9 mouse cellular contexts compared by ENCODE assay signal in the genomic region with DNA sequence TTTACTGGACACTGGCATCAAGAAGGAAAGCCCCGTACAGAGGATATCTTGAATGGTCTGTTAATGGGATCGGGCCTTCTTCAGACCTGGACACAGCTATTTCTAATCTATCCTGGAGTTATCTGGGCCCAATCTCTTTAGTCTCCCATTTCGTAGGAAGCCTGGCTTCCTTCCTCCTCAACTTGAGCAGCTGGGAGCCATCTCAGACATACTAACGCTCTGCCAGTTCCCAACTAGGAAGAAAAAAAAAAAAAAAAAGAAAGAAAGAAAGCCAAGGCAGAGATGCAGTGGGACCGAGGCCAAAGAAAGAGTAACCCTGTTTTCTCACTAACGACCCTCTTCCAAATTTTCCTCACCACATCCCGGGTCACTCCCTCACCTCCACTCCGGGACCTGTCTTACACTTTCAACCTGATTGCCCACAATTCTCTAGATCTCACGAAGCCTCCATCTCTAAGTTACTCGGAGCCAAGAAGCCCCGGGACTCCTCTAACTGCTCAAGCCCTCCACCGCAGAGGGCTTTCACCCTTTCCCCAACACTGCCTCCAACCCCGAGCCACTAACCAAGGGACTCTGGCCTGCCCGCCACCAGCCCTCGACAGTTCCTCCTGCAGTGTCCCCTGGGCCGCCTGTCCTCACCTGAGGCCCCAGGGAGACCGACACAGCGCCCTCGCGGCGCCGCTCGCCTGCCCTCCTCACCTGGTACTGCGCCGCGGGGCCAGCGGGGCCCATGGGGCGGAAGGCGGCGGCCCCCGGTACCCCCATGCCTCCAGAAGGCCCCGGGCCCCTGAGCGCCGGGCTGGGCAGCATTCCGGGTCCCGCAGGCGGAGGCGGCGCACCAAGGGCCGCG. TPM values are rescaled to one million over a fixed set of nuclear protein-coding genes. Genes with fewer than 3 reads are reported as not detected.
DNase-seq lines count a peak whose midpoint lies in the region; ATAC-seq and TF ChIP-seq lines count a peak whose summit lies in the region.
"Had no signal": no experiment of that assay in that cellular context is flagged by ENCODE, and none has a peak within 500 bp of the region (broad histone marks: within the 10 kb centered on the region; RNA-seq: fewer than 3 reads in every experiment).

No protein-coding gene starts in this region.

- H3K9ac ChIP-seq in embryonic facial prominence, embryonic 15.5 days = peak overlapping the region; percentile 98
- H3K9ac ChIP-seq in hindbrain, embryonic 12.5 days = peak overlapping the region; percentile 99
- H3K9ac ChIP-seq in liver, embryonic 12.5 days = peak overlapping the region; percentile 96
- H3K9ac ChIP-seq in midbrain, postnatal 0 days (replicated peaks; ENCODE audit: low read length, poor library complexity, severe bottlenecking) = peak overlapping the region; percentile 92

- peak; percentile 26 for ATAC-seq in embryonic facial prominence, embryonic 15.5 days (ENCODE audit: insufficient number of reproducible peaks, low FRiP score, low TSS enrichment, low read depth)
- ATAC-seq in hindbrain, embryonic 12.5 days (ENCODE audit: low FRiP score) = peak; percentile 44; the same call in 1 of the 2 replicates
- ATAC-seq in liver, embryonic 12.5 days = peak; percentile 40; the same call in 1 of the 2 replicates
- peak; percentile 22; the same call in 1 of the 2 replicates for ATAC-seq in midbrain, postnatal 0 days (ENCODE audit: low FRiP score)

- no peaks in the 10 kb centered on the region for H3K9me3 ChIP-seq in embryonic facial prominence, embryonic 15.5 days (replicated peaks)
- H3K9me3 ChIP-seq in hindbrain, embryonic 12.5 days (replicated peaks) = no peaks in the 10 kb centered on the region
- H3K9me3 ChIP-seq in liver, embryonic 12.5 days (replicated peaks) = no peaks in the 10 kb centered on the region
- no peaks in the 10 kb centered on the region for H3K9me3 ChIP-seq in midbrain, postnatal 0 days (ENCODE audit: low read length)

- under 1% methylated on average over 41 of the region's 41 CpGs for WGBS in embryonic facial prominence, embryonic 15.5 days
- 2% methylated on average over 41 of the region's 41 CpGs for WGBS in hindbrain, embryonic 12.5 days
- WGBS in liver, embryonic 12.5 days (ENCODE audit: insufficient replicate concordance) = 2% methylated on average over 41 of the region's 41 CpGs
- under 1% methylated on average over 41 of the region's 41 CpGs for WGBS in midbrain, postnatal 0 days

- peak overlapping the region; percentile 94 for H3K27ac ChIP-seq in embryonic facial prominence, embryonic 15.5 days (replicated peaks)
- peak overlapping the region; percentile 90 for H3K27ac ChIP-seq in hindbrain, embryonic 12.5 days
- peak overlapping the region; percentile 89 for H3K27ac ChIP-seq in liver, embryonic 12.5 days
- peak overlapping the region; percentile 79 for H3K27ac ChIP-seq in midbrain, postnatal 0 days (ENCODE audit: low read depth, low read length)

- peak overlapping the region; percentile 73 for H3K4me2 ChIP-seq in embryonic facial prominence, embryonic 15.5 days (replicated peaks)
- peak overlapping the region; percentile 77 for H3K4me2 ChIP-seq in hindbrain, embryonic 12.5 days (replicated peaks)
- peak overlapping the region; percentile 86 for H3K4me2 ChIP-seq in liver, embryonic 12.5 days
- H3K4me2 ChIP-seq in midbrain, postnatal 0 days (ENCODE audit: low read depth, low read length, poor library complexity, severe bottlenecking) = peak overlapping the region; percentile 87

- TF ChIP-seq CTCF in midbrain, postnatal 0 days (IDR thresholded peaks at IDR 0.05) = no peak

- no peaks in the 10 kb centered on the region for H3K27me3 ChIP-seq in embryonic facial prominence, embryonic 15.5 days
- H3K27me3 ChIP-seq in hindbrain, embryonic 12.5 days = no peaks in the 10 kb centered on the region
- H3K27me3 ChIP-seq in liver, embryonic 12.5 days (replicated peaks) = no peaks in the 10 kb centered on the region
- no peaks in the 10 kb centered on the region for H3K27me3 ChIP-seq in midbrain, postnatal 0 days (ENCODE audit: insufficient read depth, low read length)

- H3K36me3 ChIP-seq in embryonic facial prominence, embryonic 15.5 days = peaks cover 4% of the 10 kb centered on the region; the same call in 1 of the 2 replicates
- peaks cover 5% of the 10 kb centered on the region; the same call in 1 of the 2 replicates for H3K36me3 ChIP-seq in hindbrain, embryonic 12.5 days
- H3K36me3 ChIP-seq in liver, embryonic 12.5 days = peaks cover 21% of the 10 kb centered on the region
- peaks cover under 1% of the 10 kb centered on the region for H3K36me3 ChIP-seq in midbrain, postnatal 0 days (ENCODE audit: insufficient read depth, low read length)

- peaks cover 75% of the 10 kb centered on the region for H3K4me1 ChIP-seq in embryonic facial prominence, embryonic 15.5 days
- peaks cover 44% of the 10 kb centered on the region for H3K4me1 ChIP-seq in hindbrain, embryonic 12.5 days
- peaks cover 74% of the 10 kb centered on the region for H3K4me1 ChIP-seq in liver, embryonic 12.5 days
- peaks cover 15% of the 10 kb centered on the region for H3K4me1 ChIP-seq in midbrain, postnatal 0 days (ENCODE audit: insufficient read depth, low read length)

- peak overlapping the region; percentile 87 for H3K4me3 ChIP-seq in embryonic facial prominence, embryonic 15.5 days (replicated peaks)
- peak overlapping the region; percentile 99 for H3K4me3 ChIP-seq in hindbrain, embryonic 12.5 days
- H3K4me3 ChIP-seq in liver, embryonic 12.5 days = peak overlapping the region; percentile 95
- peak overlapping the region; percentile 94 for H3K4me3 ChIP-seq in midbrain, postnatal 0 days (ENCODE audit: low read depth, low read length)

- DNase-seq in adrenal gland, postnatal 14 days = peak; percentile 62
- DNase-seq in adrenal gland, adult 18-20 months (ENCODE audit: low spot score in 2 of 2) = no peak
- DNase-seq in MN1 (ENCODE audit: low spot score) = peak; percentile 51
- DNase-seq in midbrain, postnatal 0 days (ENCODE audit: low spot score) = peak; percentile 21
- DNase-seq in layer of hippocampus, adult 18-20 months (ENCODE audit: low spot score in 2 of 2) = no peak

RNA-seq across cellular contexts. Expression of gene Smarcd2, which starts 0.8 kb away (rescaled TPM):
- total RNA-seq in adrenal gland, postnatal 14 days (2021) = 79.9 and 91.0 TPM in 2 replicates
- 10 to 100 TPM; 47.4 to 63.7 TPM for total RNA-seq in adrenal gland, adult 18-20 months (2021)
- 120 TPM in 2 replicates for polyA plus RNA-seq in embryonic facial prominence, embryonic 15.5 days (2015; fragmentation: Nextera tagmentation; extraction: Ambion mirVana)
- polyA plus RNA-seq in hindbrain, embryonic 12.5 days (2016; fragmentation: Nextera tagmentation; extraction: Ambion mirVana) = 35.1 and 35.9 TPM in 2 replicates
- polyA plus RNA-seq in liver, embryonic 12.5 days (2016; fragmentation: Nextera tagmentation; extraction: Ambion mirVana) = 52.4 and 55.2 TPM in 2 replicates
- total RNA-seq in midbrain, postnatal 0 days (2014; rRNA removed) = 11.7 and 27.5 TPM in 2 replicates
- 6.8 and 7.6 TPM in 2 replicates for polyA plus RNA-seq in midbrain, postnatal 0 days (2015; fragmentation: Nextera tagmentation; extraction: Ambion mirVana)
- total RNA-seq in layer of hippocampus, adult 18-20 months (2021) = 10 to 100 TPM; 23.9 to 26.3 TPM

RNA-seq across cellular contexts. Expression of gene Tcam1, which starts 4.5 kb away (rescaled TPM):
- 0.11 and 0.23 TPM in 2 replicates for total RNA-seq in adrenal gland, postnatal 14 days (2021)
- total RNA-seq in adrenal gland, adult 18-20 months (2021) = under 1 TPM; 0.10 to 0.13 TPM
- 0.46 and 0.71 TPM in 2 replicates for polyA plus RNA-seq in embryonic facial prominence, embryonic 15.5 days (2015; fragmentation: Nextera tagmentation; extraction: Ambion mirVana)
- 0.15 and 0.29 TPM in 2 replicates for polyA plus RNA-seq in hindbrain, embryonic 12.5 days (2016; fragmentation: Nextera tagmentation; extraction: Ambion mirVana)
- 0.57 and 0.83 TPM in 2 replicates for polyA plus RNA-seq in liver, embryonic 12.5 days (2016; fragmentation: Nextera tagmentation; extraction: Ambion mirVana)
- 0.22 and 0.24 TPM in 2 replicates for total RNA-seq in midbrain, postnatal 0 days (2014; rRNA removed)
- polyA plus RNA-seq in midbrain, postnatal 0 days (2015; fragmentation: Nextera tagmentation; extraction: Ambion mirVana) = 0.10 and 0.20 TPM in 2 replicates
- under 1 TPM; 0.13 to 0.15 TPM for total RNA-seq in layer of hippocampus, adult 18-20 months (2021)

RNA-seq across cellular contexts. Expression of gene Psmc5, which starts 16.1 kb away (rescaled TPM):
- total RNA-seq in adrenal gland, postnatal 14 days (2021) = 141 and 146 TPM in 2 replicates
- total RNA-seq in adrenal gland, adult 18-20 months (2021) = 100 to 1,000 TPM; 157 to 159 TPM
- polyA plus RNA-seq in embryonic facial prominence, embryonic 15.5 days (2015; fragmentation: Nextera tagmentation; extraction: Ambion mirVana) = 279 and 291 TPM in 2 replicates
- polyA plus RNA-seq in hindbrain, embryonic 12.5 days (2016; fragmentation: Nextera tagmentation; extraction: Ambion mirVana) = 314 and 337 TPM in 2 replicates
- polyA plus RNA-seq in liver, embryonic 12.5 days (2016; fragmentation: Nextera tagmentation; extraction: Ambion mirVana) = 219 and 221 TPM in 2 replicates
- total RNA-seq in midbrain, postnatal 0 days (2014; rRNA removed) = 76.1 and 88.4 TPM in 2 replicates
- polyA plus RNA-seq in midbrain, postnatal 0 days (2015; fragmentation: Nextera tagmentation; extraction: Ambion mirVana) = 280 and 290 TPM in 2 replicates
- total RNA-seq in layer of hippocampus, adult 18-20 months (2021) = 100 to 1,000 TPM; 189 to 196 TPM

RNA-seq across cellular contexts. Expression of gene Ftsj3, which starts 16.1 kb away (rescaled TPM):
- total RNA-seq in adrenal gland, postnatal 14 days (2021) = 66.1 and 77.0 TPM in 2 replicates
- 10 to 100 TPM; 53.6 to 55.8 TPM for total RNA-seq in adrenal gland, adult 18-20 months (2021)
- polyA plus RNA-seq in embryonic facial prominence, embryonic 15.5 days (2015; fragmentation: Nextera tagmentation; extraction: Ambion mirVana) = 53.7 and 54.7 TPM in 2 replicates
- 52.5 and 53.4 TPM in 2 replicates for polyA plus RNA-seq in hindbrain, embryonic 12.5 days (2016; fragmentation: Nextera tagmentation; extraction: Ambion mirVana)
- polyA plus RNA-seq in liver, embryonic 12.5 days (2016; fragmentation: Nextera tagmentation; extraction: Ambion mirVana) = 80.9 and 83.5 TPM in 2 replicates
- total RNA-seq in midbrain, postnatal 0 days (2014; rRNA removed) = 34.5 and 46.9 TPM in 2 replicates
- polyA plus RNA-seq in midbrain, postnatal 0 days (2015; fragmentation: Nextera tagmentation; extraction: Ambion mirVana) = 27.5 and 27.9 TPM in 2 replicates
- 10 to 100 TPM; 26.2 to 31.1 TPM for total RNA-seq in layer of hippocampus, adult 18-20 months (2021)

RNA-seq across cellular contexts. Expression of gene Gh, which starts 29.6 kb away (rescaled TPM):
- total RNA-seq in adrenal gland, postnatal 14 days (2021) = not detected in 2 replicates
- not detected for total RNA-seq in adrenal gland, adult 18-20 months (2021)
- not detected in 2 replicates for polyA plus RNA-seq in embryonic facial prominence, embryonic 15.5 days (2015; fragmentation: Nextera tagmentation; extraction: Ambion mirVana)
- polyA plus RNA-seq in hindbrain, embryonic 12.5 days (2016; fragmentation: Nextera tagmentation; extraction: Ambion mirVana) = not detected in 2 replicates
- polyA plus RNA-seq in liver, embryonic 12.5 days (2016; fragmentation: Nextera tagmentation; extraction: Ambion mirVana) = not detected in 2 replicates
- total RNA-seq in midbrain, postnatal 0 days (2014; rRNA removed) = 1.3 TPM in 1 of 2 replicates, not detected in the other
- polyA plus RNA-seq in midbrain, postnatal 0 days (2015; fragmentation: Nextera tagmentation; extraction: Ambion mirVana) = not detected in 2 replicates
- total RNA-seq in layer of hippocampus, adult 18-20 months (2021) = not detected
- polyA plus RNA-seq: gonadal fat pad, adult 2 months had no signal

Comparison
In these comparisons a context has a peak if more than half of its experiments do, and no peak if none do; other contexts are left out.
1. DNase-seq: peak in adrenal gland, postnatal 14 days (single experiment), MN1 (single experiment) and midbrain, postnatal 0 days (single experiment); none in adrenal gland, adult 18-20 months (0 of 2) and layer of hippocampus, adult 18-20 months (0 of 2).
2. Peak in every context shown above with its lines, with median percentiles within 50 percentile points of each other: ATAC-seq, H3K27ac ChIP-seq, H3K4me2 ChIP-seq, H3K4me3 ChIP-seq and H3K9ac ChIP-seq.